Mouse (Mus musculus): ENCODE measurements around the gene U2af2. TPM values are rescaled to one million over a fixed set of nuclear protein-coding genes. Genes with fewer than 3 reads are reported as not detected.
A peak's percentile ranks its signal among the peaks of the same experiment; 100 is the strongest.

Gene U2af2
- polyA plus RNA-seq, 1 experiment from 2014 or later: 96.7 TPM

DNA sequence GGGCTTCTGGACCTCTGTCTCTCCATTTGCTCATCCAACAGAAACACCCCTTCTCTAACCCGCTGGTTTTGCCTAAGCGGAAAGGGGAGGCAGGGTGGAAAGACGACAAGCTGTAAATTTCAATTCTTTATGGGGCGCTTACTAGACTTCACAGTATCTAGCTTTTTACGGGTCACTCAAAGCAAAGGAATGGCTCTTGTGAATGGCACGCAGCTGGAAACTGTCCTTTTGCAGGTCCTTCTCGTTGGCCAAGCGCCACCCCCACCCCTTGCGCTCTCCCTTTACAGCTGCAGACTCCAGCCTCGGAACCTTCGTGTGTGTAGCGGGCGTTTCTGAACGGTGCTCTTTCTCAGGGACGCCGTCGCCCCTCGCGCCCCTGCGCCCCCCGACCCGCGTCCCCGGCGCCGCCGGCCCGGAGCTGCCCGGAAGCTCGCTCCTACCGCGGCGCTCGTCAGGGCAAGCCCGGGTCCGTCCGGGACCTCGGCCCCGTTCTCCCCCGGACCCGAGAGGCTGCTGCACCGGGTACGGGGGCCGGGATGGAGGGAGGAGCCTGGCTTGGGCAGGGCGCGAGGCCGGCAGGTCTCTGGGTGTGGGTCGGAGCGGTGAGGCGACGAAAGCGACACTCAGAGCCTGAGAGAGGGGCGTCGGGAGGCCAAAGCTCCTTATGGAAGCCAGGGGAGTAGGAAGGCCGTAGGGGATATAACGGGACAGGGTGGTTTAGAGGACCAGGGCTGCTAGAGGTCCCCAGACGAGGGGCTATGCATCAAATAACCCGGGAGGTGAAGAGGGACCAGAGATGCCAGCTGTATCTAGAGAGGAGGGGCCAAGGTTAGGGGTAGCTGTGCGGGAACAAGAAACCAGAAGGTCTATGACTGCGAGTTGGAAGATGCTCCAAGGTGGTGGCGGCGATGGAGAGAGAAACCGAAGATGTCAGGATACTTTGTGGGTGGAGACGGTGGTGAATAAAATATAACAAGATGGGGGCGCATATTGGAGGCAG, 10.4 kb upstream of the U2af2 start, which contains the start of gene Zfp580:
Gene Zfp580 (plus strand): TSS at position 346 of the 1,000 bp plus-strand sequence.
- Histone ChIP-seq H3K36me3 (ENCODE audit: control insufficient read depth, insufficient read depth, low read length) (no peaks in the 10 kb centered on the region), H3K4me1 (ENCODE audit: control insufficient read depth, insufficient read depth, low read length) (peaks cover 50% of the 10 kb centered on the region), H3K27me3 (ENCODE audit: control insufficient read depth, insufficient read depth, low read depth, low read length) (peaks cover 15% of the 10 kb centered on the region), H3K4me3 (ENCODE audit: low read depth, low read length) (peak within 1 kb of the TSS; percentile 79), H3K27ac (ENCODE audit: low read length) (peak within 1 kb of the TSS; percentile 93), H3K9me3 (replicated peaks; ENCODE audit: control insufficient read depth, low read length, poor library complexity, severe bottlenecking) (no peaks in the 10 kb centered on the region), H3K4me2 (ENCODE audit: low read length) (peak within 1 kb of the TSS; percentile 71), H3K9ac (ENCODE audit: low read depth, low read length) (peak within 1 kb of the TSS; percentile 95)
- peak; percentile 79 for ATAC-seq
- WGBS: under 1% methylated on average over 52 of the region's 65 CpGs

DNA sequence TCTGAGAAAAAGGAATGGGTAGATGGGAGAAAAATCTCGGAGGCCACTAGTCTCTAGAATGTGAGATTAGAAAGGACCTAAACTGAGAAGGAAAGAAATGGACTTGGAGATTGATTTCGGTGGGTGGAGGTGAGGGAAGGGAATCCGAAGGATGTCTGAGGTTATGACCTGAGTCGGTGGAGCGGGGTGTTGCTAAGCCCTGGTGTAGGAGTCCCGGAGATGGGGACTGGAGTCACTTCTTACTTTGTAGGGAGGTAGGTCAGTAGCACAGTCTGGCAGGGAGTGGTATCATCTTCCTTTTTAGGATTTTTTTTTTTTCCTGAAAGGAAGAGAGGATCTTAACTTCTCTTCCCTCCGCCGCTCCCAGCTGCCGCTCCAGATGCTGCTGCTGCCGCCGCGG, 9.5 kb upstream of the U2af2 start:
- Histone ChIP-seq H3K9me3 (replicated peaks; ENCODE audit: control insufficient read depth, low read length, poor library complexity, severe bottlenecking) (no peaks in the 10 kb centered on the region), H3K4me1 (ENCODE audit: control insufficient read depth, insufficient read depth, low read length) (peaks cover 51% of the 10 kb centered on the region), H3K36me3 (ENCODE audit: control insufficient read depth, insufficient read depth, low read length) (no peaks in the 10 kb centered on the region), H3K4me2 (ENCODE audit: low read length) (peak overlapping the region; percentile 71), H3K9ac (ENCODE audit: low read depth, low read length) (peak overlapping the region; percentile 95), H3K27ac (ENCODE audit: low read length) (no peak overlapping the region), H3K27me3 (ENCODE audit: control insufficient read depth, insufficient read depth, low read depth, low read length) (peaks cover 15% of the 10 kb centered on the region), H3K4me3 (ENCODE audit: low read depth, low read length) (peak overlapping the region; percentile 79)
- 2% methylated on average over 11 of the region's 12 CpGs for WGBS
- ATAC-seq: no peak

DNA sequence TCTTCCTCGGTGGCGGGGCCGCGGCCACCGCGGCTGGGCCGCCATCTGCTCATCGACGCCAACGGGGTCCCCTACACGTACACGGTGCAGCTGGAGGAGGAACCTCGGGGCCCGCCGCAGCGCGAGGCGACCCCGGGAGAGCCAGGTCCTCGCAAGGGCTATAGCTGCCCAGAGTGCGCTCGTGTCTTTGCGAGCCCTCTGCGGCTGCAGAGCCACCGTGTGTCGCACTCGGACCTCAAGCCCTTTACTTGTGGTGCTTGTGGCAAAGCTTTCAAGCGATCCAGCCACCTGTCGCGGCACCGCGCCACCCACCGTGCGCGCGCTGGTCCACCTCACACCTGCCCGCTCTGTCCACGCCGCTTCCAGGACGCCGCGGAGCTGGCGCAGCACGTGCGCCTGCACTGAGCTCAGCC, 9.0 kb upstream of the U2af2 start:
- 3% methylated on average over 44 of the region's 45 CpGs for WGBS
- no peak overlapping the region for H3K27ac ChIP-seq (ENCODE audit: low read length)
- ATAC-seq: no peak
- no peaks in the 10 kb centered on the region for H3K36me3 ChIP-seq (ENCODE audit: control insufficient read depth, insufficient read depth, low read length)
- peak overlapping the region; percentile 79 for H3K4me3 ChIP-seq (ENCODE audit: low read depth, low read length)
- peaks cover 15% of the 10 kb centered on the region for H3K27me3 ChIP-seq (ENCODE audit: control insufficient read depth, insufficient read depth, low read depth, low read length)
- H3K4me2 ChIP-seq (ENCODE audit: low read length): peak overlapping the region; percentile 71
- peaks cover 56% of the 10 kb centered on the region for H3K4me1 ChIP-seq (ENCODE audit: control insufficient read depth, insufficient read depth, low read length)
- peak overlapping the region; percentile 95 for H3K9ac ChIP-seq (ENCODE audit: low read depth, low read length)
- H3K9me3 ChIP-seq (replicated peaks; ENCODE audit: control insufficient read depth, low read length, poor library complexity, severe bottlenecking): no peaks in the 10 kb centered on the region

DNA sequence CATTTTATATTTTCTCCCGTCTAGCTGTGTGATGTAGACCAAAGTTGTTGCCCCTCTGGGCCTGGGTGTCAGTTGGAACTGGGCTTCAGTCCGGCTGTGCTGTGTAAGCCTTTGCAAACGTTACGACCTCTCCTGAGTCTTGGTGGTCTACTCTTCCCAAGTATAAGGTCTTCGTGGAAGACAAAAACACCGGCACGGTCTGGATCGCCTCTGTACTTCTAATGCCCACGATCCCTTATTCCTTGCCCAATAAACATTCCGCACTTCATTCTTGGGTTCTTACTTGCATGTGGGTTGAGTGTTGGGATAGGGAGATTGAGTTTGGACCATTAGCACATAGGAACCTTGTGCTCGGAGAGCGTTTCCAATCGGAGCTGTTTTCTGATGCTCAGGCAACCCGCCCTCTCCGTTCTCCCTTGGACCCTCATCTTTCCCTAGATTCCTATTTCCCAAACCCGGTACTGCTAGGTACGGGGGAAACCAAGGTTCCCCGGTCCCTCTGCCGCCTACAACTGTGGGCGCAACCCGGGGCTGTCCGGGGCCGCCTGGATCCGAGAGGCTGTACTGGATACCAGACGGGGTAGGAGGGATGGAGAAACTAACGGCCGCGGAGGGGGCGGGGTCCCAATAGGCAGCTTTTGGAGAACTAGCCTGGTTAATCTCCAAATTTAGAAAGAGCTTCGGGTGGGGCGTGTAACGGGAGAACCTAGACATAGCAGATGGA, 8.3 kb upstream of the U2af2 start:
- WGBS: 8% methylated on average over 32 of the region's 32 CpGs

DNA sequence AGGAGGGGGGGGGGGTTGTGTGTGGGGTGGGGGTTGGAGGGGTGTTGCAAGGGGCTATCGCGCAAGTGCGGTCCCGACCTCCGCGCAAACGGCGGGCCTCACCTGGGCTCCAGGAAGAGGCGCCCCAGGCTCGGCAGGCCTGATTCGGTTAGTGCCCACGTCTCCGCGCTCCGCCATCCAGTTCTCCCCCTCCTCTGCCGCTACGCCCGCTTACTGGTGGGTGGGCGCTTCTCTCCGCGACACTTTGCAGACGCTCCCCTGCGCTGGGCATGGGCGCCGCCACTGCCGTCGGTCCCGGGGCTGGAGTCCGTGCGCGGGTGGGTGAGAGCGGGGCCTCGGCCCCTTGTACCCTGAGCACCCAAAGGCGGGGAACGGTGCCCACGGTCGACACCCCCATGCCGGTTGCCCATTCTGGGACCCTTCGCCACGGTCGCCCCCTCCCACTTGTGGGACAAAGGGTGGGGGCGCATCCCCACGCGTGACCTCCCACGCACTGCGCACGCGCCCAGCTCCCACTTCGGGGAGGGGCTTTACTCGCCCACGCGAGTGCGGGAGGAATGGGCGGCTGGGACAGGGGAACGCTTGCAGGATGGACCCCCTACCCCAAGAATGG, 5.2 kb upstream of the U2af2 start:
- Histone ChIP-seq H3K4me3 (ENCODE audit: low read depth, low read length) (peak overlapping the region; percentile 76), H3K9me3 (replicated peaks; ENCODE audit: control insufficient read depth, low read length, poor library complexity, severe bottlenecking) (no peaks in the 10 kb centered on the region), H3K4me1 (ENCODE audit: control insufficient read depth, insufficient read depth, low read length) (peaks cover 71% of the 10 kb centered on the region), H3K27ac (ENCODE audit: low read length) (peak overlapping the region; percentile 84), H3K27me3 (ENCODE audit: control insufficient read depth, insufficient read depth, low read depth, low read length) (peaks cover 15% of the 10 kb centered on the region), H3K36me3 (ENCODE audit: control insufficient read depth, insufficient read depth, low read length) (no peaks in the 10 kb centered on the region), H3K4me2 (ENCODE audit: low read length) (peak overlapping the region; percentile 93), H3K9ac (ENCODE audit: low read depth, low read length) (peak overlapping the region; percentile 80)
- 2% methylated on average over 54 of the region's 55 CpGs for WGBS
- peak; percentile 21 for ATAC-seq

More for the DNA sequence above, 8.3 kb upstream of the U2af2 start:
- Histone ChIP-seq H3K36me3 (ENCODE audit: control insufficient read depth, insufficient read depth, low read length) (no peaks in the 10 kb centered on the region), H3K9ac (ENCODE audit: low read depth, low read length) (peak overlapping the region; percentile 95), H3K4me1 (ENCODE audit: control insufficient read depth, insufficient read depth, low read length) (peaks cover 59% of the 10 kb centered on the region), H3K9me3 (replicated peaks; ENCODE audit: control insufficient read depth, low read length, poor library complexity, severe bottlenecking) (no peaks in the 10 kb centered on the region), H3K27ac (ENCODE audit: low read length) (peak overlapping the region; percentile 53; the same call in 1 of the 2 replicates), H3K27me3 (ENCODE audit: control insufficient read depth, insufficient read depth, low read depth, low read length) (peaks cover 15% of the 10 kb centered on the region), H3K4me2 (ENCODE audit: low read length) (peak overlapping the region; percentile 71), H3K4me3 (ENCODE audit: low read depth, low read length) (peak overlapping the region; percentile 79)
- no peak for ATAC-seq

DNA sequence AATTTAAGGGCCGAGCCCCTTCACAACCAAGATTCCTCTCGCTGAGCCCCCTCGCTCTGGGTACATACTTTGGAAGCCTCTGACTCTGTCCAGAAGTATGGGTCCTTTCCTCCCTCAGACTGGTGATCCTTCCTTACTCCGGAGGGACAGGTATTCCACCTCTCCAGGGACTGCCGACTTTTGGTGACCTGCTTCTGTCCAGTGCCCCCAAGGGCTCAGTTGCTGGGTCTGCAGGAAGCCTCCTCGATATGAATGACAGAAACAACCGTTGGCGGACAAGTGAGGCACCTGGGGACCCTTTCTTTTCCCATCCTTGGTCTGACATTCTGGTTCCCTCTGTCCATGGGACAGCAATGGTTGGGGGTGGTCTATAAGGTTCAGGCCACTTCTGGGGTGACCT, 4.6 kb upstream of the U2af2 start:
- peak overlapping the region; percentile 80 for H3K9ac ChIP-seq (ENCODE audit: low read depth, low read length)
- 25% methylated on average over 8 of the region's 8 CpGs for WGBS
- H3K9me3 ChIP-seq (replicated peaks; ENCODE audit: control insufficient read depth, low read length, poor library complexity, severe bottlenecking): no peaks in the 10 kb centered on the region
- H3K27ac ChIP-seq (ENCODE audit: low read length): peak overlapping the region; percentile 84
- ATAC-seq: no peak
- peak overlapping the region; percentile 76 for H3K4me3 ChIP-seq (ENCODE audit: low read depth, low read length)
- H3K4me2 ChIP-seq (ENCODE audit: low read length): peak overlapping the region; percentile 93
- no peaks in the 10 kb centered on the region for H3K36me3 ChIP-seq (ENCODE audit: control insufficient read depth, insufficient read depth, low read length)
- peaks cover 67% of the 10 kb centered on the region for H3K4me1 ChIP-seq (ENCODE audit: control insufficient read depth, insufficient read depth, low read length)
- peaks cover 15% of the 10 kb centered on the region for H3K27me3 ChIP-seq (ENCODE audit: control insufficient read depth, insufficient read depth, low read depth, low read length)

DNA sequence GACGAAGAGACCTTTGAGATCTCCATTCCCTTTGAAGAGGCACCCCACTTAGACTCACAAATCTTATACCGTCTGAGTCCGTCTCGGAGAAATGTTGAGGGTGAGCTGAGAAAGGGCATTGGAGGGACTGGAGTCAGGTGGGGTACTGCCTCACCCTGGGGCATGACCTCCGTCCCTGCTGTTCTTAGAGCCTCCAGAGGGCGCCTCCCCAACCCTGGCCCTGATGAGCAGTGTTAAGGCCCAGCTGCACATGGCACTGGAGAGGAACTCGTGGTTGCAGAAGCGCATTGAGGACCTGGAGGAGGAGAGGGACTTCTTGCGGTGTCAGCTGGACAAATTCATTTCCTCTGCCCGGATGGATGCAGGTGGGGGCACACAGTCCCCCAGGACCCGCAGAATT, 4.1 kb upstream of the U2af2 start:
- H3K4me3 ChIP-seq (ENCODE audit: low read depth, low read length): peak overlapping the region; percentile 76
- 32% methylated on average over 11 of the region's 11 CpGs for WGBS
- peak overlapping the region; percentile 93 for H3K4me2 ChIP-seq (ENCODE audit: low read length)
- peaks cover 15% of the 10 kb centered on the region for H3K27me3 ChIP-seq (ENCODE audit: control insufficient read depth, insufficient read depth, low read depth, low read length)
- H3K9me3 ChIP-seq (replicated peaks; ENCODE audit: control insufficient read depth, low read length, poor library complexity, severe bottlenecking): no peaks in the 10 kb centered on the region
- H3K9ac ChIP-seq (ENCODE audit: low read depth, low read length): peak overlapping the region; percentile 80
- peaks cover 63% of the 10 kb centered on the region for H3K4me1 ChIP-seq (ENCODE audit: control insufficient read depth, insufficient read depth, low read length)
- H3K27ac ChIP-seq (ENCODE audit: low read length): peak overlapping the region; percentile 11; the same call in 1 of the 2 replicates
- ATAC-seq: no peak
- no peaks in the 10 kb centered on the region for H3K36me3 ChIP-seq (ENCODE audit: control insufficient read depth, insufficient read depth, low read length)

DNA sequence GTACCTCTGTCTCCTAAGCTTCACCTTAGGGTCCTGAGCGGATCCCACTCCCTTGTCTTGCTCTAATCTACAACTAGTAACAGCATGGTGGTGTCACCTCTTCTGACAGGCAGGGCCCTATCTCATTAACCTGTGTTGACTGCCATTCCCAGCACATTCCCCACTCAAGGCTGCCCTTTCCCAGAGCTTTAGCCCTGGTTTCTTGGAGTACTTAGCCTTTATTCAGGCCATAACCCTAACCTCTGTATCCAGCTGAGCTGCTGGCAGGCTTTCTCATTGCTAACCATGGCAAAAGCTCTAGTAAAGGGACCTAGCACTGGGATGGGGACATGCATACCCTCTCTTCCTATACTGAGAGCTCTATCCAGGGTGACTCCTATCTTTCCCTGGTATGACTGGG, 3.3 kb upstream of the U2af2 start:
- H3K27me3 ChIP-seq (ENCODE audit: control insufficient read depth, insufficient read depth, low read depth, low read length): peaks cover 15% of the 10 kb centered on the region
- H3K4me3 ChIP-seq (ENCODE audit: low read depth, low read length): no peak overlapping the region
- H3K27ac ChIP-seq (ENCODE audit: low read length): no peak overlapping the region

More for the DNA sequence above, 3.3 kb upstream of the U2af2 start:
- no peak for ATAC-seq
- H3K9ac ChIP-seq (ENCODE audit: low read depth, low read length): no peak overlapping the region
- no peaks in the 10 kb centered on the region for H3K9me3 ChIP-seq (replicated peaks; ENCODE audit: control insufficient read depth, low read length, poor library complexity, severe bottlenecking)
- no peak overlapping the region for H3K4me2 ChIP-seq (ENCODE audit: low read length)
- peaks cover 60% of the 10 kb centered on the region for H3K4me1 ChIP-seq (ENCODE audit: control insufficient read depth, insufficient read depth, low read length)
- WGBS: 93% methylated on average over 1 of the region's 1 CpGs
- no peaks in the 10 kb centered on the region for H3K36me3 ChIP-seq (ENCODE audit: control insufficient read depth, insufficient read depth, low read length)

All from midbrain, embryonic 16.5 days (tissue).